Mouse (Mus musculus) colon, adult 2 months (tissue): Measurements from ENCODE around the gene Wwc1. TPM values are rescaled to one million over a fixed set of nuclear protein-coding genes. Genes with fewer than 3 reads are reported as not detected.

ENCODE experiments used
- polyA plus RNA-seq: library from polyadenylated mRNA; depleted of rRNA; stranded (reverse); fragments of >200 nt; gene quantifications from 2 replicates; pipeline ENCODE4 v1.2.3, GENCODE M21; 2012; rRNA removed

The Wwc1 gene
- polyA plus RNA-seq, result 19.9 and 23.1 TPM in 2 replicates

GRCm38 (mm10) chr11:35980411-35980917, at the start of gene Wwc1:
Wwc1 (minus strand) TSS chr11:35980527.

GRCm38 (mm10) chr11:35834022-35834760, 146.1 kb downstream of the Wwc1 start, which contains the start of gene Rars:
Rars (minus strand) TSS chr11:35834506.

GRCm38 (mm10) chr11:35798874-35799273, 181.5 kb downstream of the Wwc1 start, which contains the start of gene Fbll1:
Fbll1 (minus strand) TSS chr11:35798884.

Other genes with a start within 250 kb of the Wwc1 start
- 6.3 and 6.5 TPM in 2 replicates for gene Pank3, start 211.0 kb downstream of the Wwc1 start, polyA plus RNA-seq
- gene Fbll1, start 181.6 kb downstream of the Wwc1 start, polyA plus RNA-seq, result 0.35 and 0.59 TPM in 2 replicates
- 8.0 and 10.9 TPM in 2 replicates for gene Rars, start 146.0 kb downstream of the Wwc1 start, polyA plus RNA-seq